Mouse (Mus musculus): ENCODE data around the gene Pdxk.
A peak's percentile ranks its signal among the peaks of the same experiment; 100 is the strongest.
"Not testable (repeated sequence)": the region's sequence is repeated elsewhere in the genome, so short reads cannot be mapped to it uniquely, and the experiment has no call there.

Gene Pdxk

DNA sequence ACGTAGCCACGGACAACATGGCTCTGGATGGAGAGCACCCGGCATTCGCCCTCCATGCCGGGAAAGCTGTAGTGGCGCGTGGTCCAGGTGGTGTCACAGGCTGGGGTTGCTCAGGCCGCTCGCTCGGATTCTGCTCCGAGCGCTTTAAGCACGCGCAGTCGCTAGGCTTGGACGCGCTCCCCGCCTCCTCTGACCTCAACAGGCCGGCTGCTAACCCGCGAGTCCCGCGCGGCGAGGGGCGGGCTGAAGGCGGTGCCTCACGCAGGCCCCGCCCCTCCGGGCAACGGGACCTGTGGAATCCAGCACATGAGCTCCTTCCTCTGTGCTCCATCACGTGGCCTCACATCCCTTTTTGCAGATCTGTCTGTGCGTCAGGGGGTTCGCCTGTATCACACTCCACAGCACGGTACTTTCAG is at the start of gene Pdxk:
Pdxk (minus strand) TSS at position 184 of the 416 bp plus-strand sequence.
- DNase-seq, result peak; percentile 95 to 98

DNA sequence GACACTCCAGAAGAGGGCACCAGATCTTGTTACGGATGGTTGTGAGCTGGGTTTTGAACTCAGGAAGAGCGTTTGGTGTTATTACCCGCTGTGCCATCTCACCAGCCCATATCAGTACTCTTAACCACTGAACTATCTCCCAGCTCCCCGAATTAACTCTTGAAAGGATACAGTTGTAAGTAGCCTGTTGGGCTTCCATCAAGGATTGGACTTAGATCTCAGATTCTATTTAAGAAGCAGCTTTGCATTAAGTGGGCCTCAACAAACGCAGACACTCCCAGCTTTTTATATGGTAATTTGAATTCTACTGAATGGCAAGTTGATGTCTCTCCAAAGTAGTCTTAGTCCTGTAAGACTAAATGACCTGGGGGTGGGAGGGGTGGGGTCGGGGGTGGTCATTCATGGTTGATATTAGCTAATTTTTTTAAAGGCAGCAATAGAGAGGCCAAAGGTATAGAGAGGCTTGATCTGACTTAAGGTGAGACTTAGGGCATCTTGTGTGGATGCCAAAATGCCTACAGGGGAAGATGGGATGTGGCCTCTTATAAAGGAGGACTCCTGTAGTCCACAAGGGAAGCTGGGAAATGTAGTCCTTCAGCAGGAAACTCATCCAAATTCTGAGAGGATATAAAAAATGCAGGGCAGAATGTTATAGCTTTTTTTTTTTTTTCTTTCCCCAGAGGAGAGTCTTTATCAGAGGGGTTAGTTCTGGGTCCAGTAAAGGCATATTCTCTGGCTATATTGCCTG is 38.4 kb upstream of the Pdxk start:
- DNase-seq, result no peak

GRCm38 (mm10) chr10:78487431-78488086 is 22.8 kb upstream of the Pdxk start:
- DNase-seq, result peak; percentile 85 to 86

DNA sequence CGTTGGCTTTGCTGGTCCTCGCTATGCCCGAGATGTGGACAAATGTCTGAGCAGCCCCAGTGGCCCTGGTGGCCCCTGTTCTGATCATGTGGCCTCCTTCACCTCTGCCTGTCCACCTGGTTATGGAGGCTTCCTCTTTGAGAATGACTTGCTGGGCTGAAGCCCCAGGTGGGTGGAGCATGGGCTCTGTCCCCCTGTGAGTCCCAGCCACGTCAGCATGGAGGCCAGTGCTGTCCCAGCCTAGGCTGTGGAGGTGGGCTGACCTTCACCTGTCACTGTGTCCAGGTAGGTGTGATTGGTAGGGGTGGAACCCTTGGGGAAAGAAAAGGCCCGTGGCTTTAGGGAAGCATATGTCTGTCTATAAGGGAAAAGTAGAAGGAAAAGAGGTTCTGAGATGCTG is 22.1 kb upstream of the Pdxk start:
- DNase-seq, result no peak

DNA sequence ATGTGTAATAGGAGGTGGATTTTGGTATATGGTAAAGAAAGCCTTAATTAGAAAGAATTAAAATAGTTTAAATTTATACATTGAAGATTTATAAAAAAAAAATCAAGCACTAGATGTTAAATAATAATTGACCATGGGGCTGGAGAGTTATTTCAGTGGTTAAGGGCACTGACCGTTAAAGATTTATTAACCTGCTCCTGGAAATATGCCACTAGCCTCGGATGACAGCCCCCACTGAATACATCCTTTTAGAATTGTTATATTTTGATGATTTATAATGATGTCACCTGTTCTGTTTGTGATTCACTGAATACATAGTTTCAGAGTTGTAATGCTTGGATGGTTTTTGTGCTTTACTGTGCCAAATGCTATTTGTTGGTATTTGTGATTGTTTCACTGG is 20.6 kb upstream of the Pdxk start:
- not testable (repeated sequence) for DNase-seq

DNA sequence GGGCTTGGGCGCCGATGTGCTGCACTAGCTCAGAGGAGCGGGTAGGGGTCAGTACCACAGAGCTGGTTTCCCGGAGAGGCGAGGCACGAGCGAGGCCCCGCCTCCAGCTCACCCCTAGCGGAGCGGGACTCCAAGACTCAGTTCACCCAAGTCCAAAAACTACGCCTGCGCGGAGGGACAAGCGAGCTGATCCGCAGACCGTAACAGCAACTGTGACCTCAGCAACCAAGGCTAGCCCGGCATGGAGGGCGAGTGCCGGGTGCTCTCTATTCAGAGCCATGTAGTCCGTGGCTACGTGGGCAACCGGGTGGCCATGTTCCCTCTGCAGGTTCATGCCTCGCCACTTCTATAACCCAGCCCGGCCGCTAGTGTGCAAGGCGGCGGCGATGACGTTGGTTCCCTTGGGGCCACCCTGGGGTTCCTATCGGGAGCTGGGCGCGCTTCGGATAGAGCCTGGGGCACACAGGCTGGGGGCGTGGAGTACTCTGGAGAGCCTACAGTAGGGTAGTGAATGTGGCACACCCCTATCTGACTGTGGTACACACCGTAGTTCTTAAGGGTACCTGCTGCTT is 17.2 kb upstream of the Pdxk start:
- DNase-seq, result peak; percentile 68 to 74

GRCm38 (mm10) chr10:78480954-78481927 is 16.5 kb upstream of the Pdxk start:
- no peak for DNase-seq

GRCm38 (mm10) chr10:78476821-78477220 is 12.0 kb upstream of the Pdxk start:
- DNase-seq, result no peak

GRCm38 (mm10) chr10:78474759-78475158 is 10.0 kb upstream of the Pdxk start:
- DNase-seq, result no peak

DNA sequence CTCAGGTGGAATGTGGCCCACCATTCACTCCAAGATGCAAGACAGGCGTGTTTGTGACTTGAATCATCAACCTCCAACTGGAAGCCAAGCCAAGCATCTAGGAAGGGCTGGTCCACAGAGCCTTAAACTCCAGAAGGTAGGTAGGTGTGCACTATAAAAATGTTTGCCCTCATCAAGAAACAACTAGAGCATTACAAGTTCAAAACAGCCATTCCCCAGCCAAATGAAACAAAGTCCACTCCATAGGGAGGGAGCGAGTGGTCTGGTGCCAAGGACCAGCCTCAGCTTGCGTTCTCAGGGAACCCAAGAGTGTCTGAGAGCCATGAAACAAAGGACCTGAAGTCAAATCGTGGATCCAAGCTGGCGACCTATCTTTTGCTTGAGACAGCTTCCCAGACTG is 8.7 kb upstream of the Pdxk start:
- no peak for DNase-seq

GRCm38 (mm10) chr10:78472046-78472445 is 7.3 kb upstream of the Pdxk start:
- no peak for DNase-seq

GRCm38 (mm10) chr10:78470582-78471313 is 6.0 kb upstream of the Pdxk start:
- no peak for DNase-seq

- no peak for DNase-seq
Observed at GRCm38 (mm10) chr10:78467761-78468310, 3.1 kb upstream of the Pdxk start.

DNA sequence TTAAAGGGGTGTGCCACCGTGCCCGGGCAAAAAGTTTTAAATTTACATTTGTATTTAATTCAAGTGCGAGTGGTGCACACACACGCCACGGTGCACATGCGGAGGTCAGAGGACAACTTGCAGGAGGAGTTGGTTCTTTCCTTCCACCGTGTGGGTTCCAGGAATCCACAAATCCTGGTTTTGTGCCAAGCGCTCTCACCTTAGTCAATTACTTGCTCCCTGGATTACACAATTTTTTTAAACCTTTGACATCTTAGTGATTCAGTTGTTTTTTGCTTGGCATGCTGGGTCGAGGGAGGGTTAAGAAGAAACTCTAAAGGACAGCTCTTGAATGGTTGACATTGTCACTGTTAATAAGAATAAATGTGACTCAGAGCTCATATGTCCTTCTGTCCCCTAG is 1.9 kb upstream of the Pdxk start:
- DNase-seq, result no peak

DNA sequence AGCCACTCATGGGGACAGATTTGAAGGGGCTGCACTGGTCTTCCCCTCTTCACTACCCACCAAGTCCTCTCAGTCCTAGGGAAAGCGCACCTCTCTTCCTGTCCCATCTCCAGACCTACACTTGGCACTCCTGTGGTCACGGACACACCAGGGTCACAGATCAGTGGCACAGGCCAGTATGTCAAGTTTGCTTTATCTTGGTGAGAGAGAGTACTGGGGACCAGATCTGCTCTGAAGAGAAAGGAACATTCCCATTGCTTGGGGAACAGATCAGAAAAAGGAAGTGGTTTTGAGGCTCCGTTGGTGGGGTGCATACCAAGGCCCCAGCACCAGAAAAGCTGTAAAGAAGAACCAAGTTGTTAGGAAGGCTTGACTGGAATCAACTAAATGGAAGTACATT is 697 bp upstream of the Pdxk start:
- peak; percentile 33 to 36 for DNase-seq

- DNase-seq, result no peak
Observed at GRCm38 (mm10) chr10:78464201-78464791, 479 bp downstream of the Pdxk start.

- no peak for DNase-seq
Observed at GRCm38 (mm10) chr10:78463769-78464167, 1.0 kb downstream of the Pdxk start.

- DNase-seq, result no peak
Observed at GRCm38 (mm10) chr10:78462945-78463768, 1.6 kb downstream of the Pdxk start.

DNA sequence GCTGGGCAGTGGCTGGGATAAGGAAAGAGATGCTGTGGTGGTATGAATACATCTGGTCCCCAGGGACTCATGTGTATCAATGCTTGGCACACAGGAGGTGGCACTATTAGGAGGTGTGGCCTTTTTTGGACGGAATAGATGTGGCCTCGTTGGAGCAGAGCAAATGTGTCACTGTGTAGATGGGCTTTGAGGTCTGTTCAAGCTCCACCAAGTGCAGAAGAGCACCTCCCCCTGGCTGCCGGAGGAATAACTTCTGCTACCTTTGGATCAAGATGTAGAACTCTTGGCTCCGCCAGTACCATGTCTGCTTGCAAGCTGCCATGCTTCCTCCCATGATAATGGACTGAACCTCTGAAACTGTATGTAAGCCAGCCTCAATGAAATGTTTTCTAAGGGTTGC is 3.0 kb downstream of the Pdxk start:
- DNase-seq, result no peak

- DNase-seq, result no peak
Observed at GRCm38 (mm10) chr10:78460463-78460862, 4.3 kb downstream of the Pdxk start.

Measured in thymus, postnatal 36 days (tissue).